20 mouse cellular contexts compared by ENCODE assay signal in the genomic region with DNA sequence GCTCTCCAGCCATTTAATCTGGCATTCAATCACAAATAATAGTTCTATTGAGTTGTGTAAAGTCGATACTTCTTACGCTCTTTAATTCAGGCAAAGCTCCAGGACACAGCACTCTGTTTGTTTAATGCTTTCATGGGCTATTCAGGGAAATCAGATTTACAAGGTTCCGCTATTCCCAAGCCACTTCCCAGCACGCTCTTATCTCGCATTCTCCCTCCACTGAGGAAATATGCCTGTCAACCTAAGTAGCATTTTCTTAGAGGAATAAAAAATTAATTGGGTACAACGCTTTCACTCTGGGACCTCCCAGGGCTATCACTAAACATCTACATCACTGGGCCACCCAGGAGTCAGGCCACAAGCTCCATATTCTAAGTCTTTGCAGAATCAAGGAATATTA.
DNase-seq lines count a peak whose midpoint lies in the region; ATAC-seq lines count a peak whose summit lies in the region.
"Had no signal": no experiment of that assay in that cellular context is flagged by ENCODE, and none has a peak within 500 bp of the region (broad histone marks: within the 10 kb centered on the region; RNA-seq: fewer than 3 reads in every experiment).

No protein-coding gene starts in this region.

- H3K9me3 ChIP-seq in embryonic facial prominence, embryonic 11.5 days (replicated peaks; ENCODE audit: control insufficient read depth, low read length) = no peaks in the 10 kb centered on the region
- peaks cover 6% of the 10 kb centered on the region for H3K9me3 ChIP-seq in embryonic facial prominence, embryonic 10.5 days
- H3K9me3 ChIP-seq in limb, embryonic 13.5 days = peaks cover 8% of the 10 kb centered on the region; the same call in 1 of the 2 replicates
- no peaks in the 10 kb centered on the region for H3K9me3 ChIP-seq in limb, embryonic 10.5 days (replicated peaks)
- H3K9me3 ChIP-seq in embryonic facial prominence, embryonic 14.5 days (ENCODE audit: control insufficient read depth, low read length) = no peaks in the 10 kb centered on the region
- H3K9me3 ChIP-seq in midbrain, embryonic 16.5 days (replicated peaks; ENCODE audit: control insufficient read depth, low read length, poor library complexity, severe bottlenecking) = peaks cover 5% of the 10 kb centered on the region; the same call in 1 of the 2 replicates
- H3K9me3 ChIP-seq: hindbrain, embryonic 15.5 days; limb, embryonic 15.5 days; liver, embryonic 15.5 days had no signal

- H3K27me3 ChIP-seq in embryonic facial prominence, embryonic 11.5 days (ENCODE audit: control insufficient read depth, insufficient read depth, low read length) = no peaks in the 10 kb centered on the region
- no peaks in the 10 kb centered on the region for H3K27me3 ChIP-seq in embryonic facial prominence, embryonic 10.5 days (replicated peaks; ENCODE audit: low read depth, poor library complexity, severe bottlenecking)
- H3K27me3 ChIP-seq in limb, embryonic 13.5 days = no peaks in the 10 kb centered on the region
- H3K27me3 ChIP-seq in limb, embryonic 10.5 days (ENCODE audit: low read depth, poor library complexity, severe bottlenecking) = no peaks in the 10 kb centered on the region
- no peaks in the 10 kb centered on the region for H3K27me3 ChIP-seq in embryonic facial prominence, embryonic 14.5 days (replicated peaks; ENCODE audit: control insufficient read depth, insufficient read depth, low read length)
- H3K27me3 ChIP-seq in midbrain, embryonic 16.5 days (ENCODE audit: control insufficient read depth, insufficient read depth, low read depth, low read length) = peaks cover 17% of the 10 kb centered on the region
- H3K27me3 ChIP-seq: forebrain, embryonic 15.5 days; limb, embryonic 15.5 days; liver, embryonic 15.5 days had no signal

- DNase-seq in embryonic facial prominence, embryonic 11.5 days (ENCODE audit: low spot score) = peak; percentile 43
- DNase-seq in embryonic facial prominence, embryonic 10.5 days (ENCODE audit: low spot score) = no peak
- DNase-seq in limb, embryonic 10.5 days (ENCODE audit: low spot score) = no peak
- DNase-seq in embryonic facial prominence, embryonic 14.5 days (ENCODE audit: low spot score) = peak; percentile 79
- DNase-seq in adrenal gland, adult 2 months = no peak
- no peak for DNase-seq in adrenal gland, adult (ENCODE audit: inconsistent age in 2 of 2, low spot score in 1 of 2)
- DNase-seq: adrenal gland, postnatal 10 days; cerebellum, adult 11 months; cerebellum, postnatal 14 days; embryo, embryonic 11 days; gastrocnemius, postnatal 36 days; thymus, postnatal 36 days had no signal

- no peaks in the 10 kb centered on the region for H3K36me3 ChIP-seq in embryonic facial prominence, embryonic 11.5 days (replicated peaks; ENCODE audit: control insufficient read depth, insufficient read depth, low read depth, low read length)
- H3K36me3 ChIP-seq in embryonic facial prominence, embryonic 10.5 days (replicated peaks) = no peaks in the 10 kb centered on the region
- H3K36me3 ChIP-seq in limb, embryonic 13.5 days = no peaks in the 10 kb centered on the region
- no peaks in the 10 kb centered on the region for H3K36me3 ChIP-seq in limb, embryonic 10.5 days
- no peaks in the 10 kb centered on the region for H3K36me3 ChIP-seq in embryonic facial prominence, embryonic 14.5 days (ENCODE audit: control insufficient read depth, insufficient read depth, low read length)
- no peaks in the 10 kb centered on the region for H3K36me3 ChIP-seq in midbrain, embryonic 16.5 days (ENCODE audit: control insufficient read depth, insufficient read depth, low read length)
- H3K36me3 ChIP-seq: forebrain, embryonic 15.5 days; hindbrain, embryonic 15.5 days; limb, embryonic 15.5 days; liver, embryonic 15.5 days had no signal

- no peak for ATAC-seq in embryonic facial prominence, embryonic 11.5 days (replicated peaks; ENCODE audit: insufficient number of reproducible peaks, low FRiP score, low TSS enrichment, low read depth)
- peak; percentile 67 for ATAC-seq in limb, embryonic 13.5 days (ENCODE audit: low FRiP score, low read depth)
- ATAC-seq in embryonic facial prominence, embryonic 14.5 days (ENCODE audit: low read depth) = peak; percentile 53; the same call in 1 of the 2 replicates
- peak; percentile 58; the same call in 1 of the 2 replicates for ATAC-seq in midbrain, embryonic 16.5 days
- ATAC-seq: forebrain, embryonic 15.5 days; intestine, postnatal 0 days; lung, postnatal 0 days had no signal

- no peaks in the 10 kb centered on the region for H3K4me1 ChIP-seq in embryonic facial prominence, embryonic 11.5 days (ENCODE audit: control insufficient read depth, insufficient read depth, low read length)
- peaks cover 18% of the 10 kb centered on the region for H3K4me1 ChIP-seq in embryonic facial prominence, embryonic 10.5 days
- H3K4me1 ChIP-seq in limb, embryonic 13.5 days = peaks cover 24% of the 10 kb centered on the region
- H3K4me1 ChIP-seq in limb, embryonic 10.5 days = 0 out of 2 replicates have a peak, but pooled peaks cover 3% of the 10 kb centered on the region
- H3K4me1 ChIP-seq in embryonic facial prominence, embryonic 14.5 days (ENCODE audit: control insufficient read depth, insufficient read depth, low read length) = peaks cover 5% of the 10 kb centered on the region; the same call in 1 of the 2 replicates
- peaks cover 8% of the 10 kb centered on the region; the same call in 1 of the 2 replicates for H3K4me1 ChIP-seq in midbrain, embryonic 16.5 days (ENCODE audit: control insufficient read depth, insufficient read depth, low read length)
- H3K4me1 ChIP-seq: liver, embryonic 15.5 days had no signal

- no peak overlapping the region for H3K4me2 ChIP-seq in embryonic facial prominence, embryonic 11.5 days (ENCODE audit: low read depth, low read length)
- no peak overlapping the region for H3K4me2 ChIP-seq in limb, embryonic 13.5 days (replicated peaks)
- H3K4me2 ChIP-seq in embryonic facial prominence, embryonic 14.5 days (ENCODE audit: low read depth, low read length) = no peak overlapping the region
- H3K4me2 ChIP-seq in midbrain, embryonic 16.5 days (ENCODE audit: low read length) = peak overlapping the region; percentile 12; the same call in 1 of the 2 replicates
- H3K4me2 ChIP-seq: forebrain, embryonic 15.5 days; hindbrain, embryonic 15.5 days; limb, embryonic 15.5 days; liver, embryonic 15.5 days had no signal

- H3K9ac ChIP-seq in embryonic facial prominence, embryonic 11.5 days (replicated peaks; ENCODE audit: low read length) = no peak overlapping the region
- no peak overlapping the region for H3K9ac ChIP-seq in limb, embryonic 13.5 days
- no peak overlapping the region for H3K9ac ChIP-seq in embryonic facial prominence, embryonic 14.5 days (ENCODE audit: low read depth, low read length)
- H3K9ac ChIP-seq in midbrain, embryonic 16.5 days (ENCODE audit: low read depth, low read length) = no peak overlapping the region
- H3K9ac ChIP-seq: forebrain, embryonic 15.5 days; hindbrain, embryonic 15.5 days; limb, embryonic 15.5 days; liver, embryonic 15.5 days had no signal

- no peak overlapping the region for H3K4me3 ChIP-seq in embryonic facial prominence, embryonic 11.5 days (ENCODE audit: low read depth, low read length)
- no peak overlapping the region for H3K4me3 ChIP-seq in embryonic facial prominence, embryonic 10.5 days
- no peak overlapping the region for H3K4me3 ChIP-seq in limb, embryonic 13.5 days
- H3K4me3 ChIP-seq in limb, embryonic 10.5 days = no peak overlapping the region
- H3K4me3 ChIP-seq in embryonic facial prominence, embryonic 14.5 days (ENCODE audit: low read depth, low read length) = no peak overlapping the region
- no peak overlapping the region for H3K4me3 ChIP-seq in midbrain, embryonic 16.5 days (ENCODE audit: low read depth, low read length)
- H3K4me3 ChIP-seq: forebrain, embryonic 15.5 days; hindbrain, embryonic 15.5 days; limb, embryonic 15.5 days; liver, embryonic 15.5 days had no signal

- 42% methylated on average over 6 of the region's 6 CpGs for WGBS in embryonic facial prominence, embryonic 11.5 days
- WGBS in embryonic facial prominence, embryonic 10.5 days = 57% methylated on average over 6 of the region's 6 CpGs
- 38% methylated on average over 6 of the region's 6 CpGs for WGBS in limb, embryonic 13.5 days
- WGBS in limb, embryonic 10.5 days = 76% methylated on average over 6 of the region's 6 CpGs
- 36% methylated on average over 6 of the region's 6 CpGs for WGBS in embryonic facial prominence, embryonic 14.5 days
- WGBS in midbrain, embryonic 16.5 days = 4% methylated on average over 6 of the region's 6 CpGs

- H3K27ac ChIP-seq in embryonic facial prominence, embryonic 11.5 days (replicated peaks; ENCODE audit: low read depth, low read length) = no peak overlapping the region
- no peak overlapping the region for H3K27ac ChIP-seq in embryonic facial prominence, embryonic 10.5 days (replicated peaks)
- H3K27ac ChIP-seq in limb, embryonic 13.5 days = no peak overlapping the region
- no peak overlapping the region for H3K27ac ChIP-seq in limb, embryonic 10.5 days
- no peak overlapping the region for H3K27ac ChIP-seq in embryonic facial prominence, embryonic 14.5 days (replicated peaks; ENCODE audit: low read depth, low read length)
- H3K27ac ChIP-seq in midbrain, embryonic 16.5 days (ENCODE audit: low read length) = no peak overlapping the region
- H3K27ac ChIP-seq: forebrain, embryonic 15.5 days; hindbrain, embryonic 15.5 days; limb, embryonic 15.5 days; liver, embryonic 15.5 days had no signal

Comparison
In these comparisons a context has a peak if more than half of its experiments do, and no peak if none do; other contexts are left out.
1. DNase-seq: peak in embryonic facial prominence, embryonic 11.5 days (single experiment) and embryonic facial prominence, embryonic 14.5 days (single experiment); none in embryonic facial prominence, embryonic 10.5 days (single experiment), limb, embryonic 10.5 days (single experiment), adrenal gland, adult 2 months (single experiment) and adrenal gland, adult (0 of 2).